12 mouse cellular contexts compared by ENCODE assay signal in genomic region chr16:35581299-35581698, GRCm38 (mm10). TPM values are rescaled to one million over a fixed set of nuclear protein-coding genes. Genes with fewer than 3 reads are reported as not detected.
DNase-seq lines count a peak whose midpoint lies in the region; ATAC-seq lines count a peak whose summit lies in the region.
"Had no signal": no experiment of that assay in that cellular context is flagged by ENCODE, and none has a peak within 500 bp of the region (broad histone marks: within the 10 kb centered on the region; RNA-seq: fewer than 3 reads in every experiment).

No protein-coding gene starts in this region.

- intact Hi-C loops in left cerebral cortex, postnatal 14 days (cut with DNase I): loop anchor here (5.0 kb wide), 1 partner anchor 39 kb away; the partner anchor contains the start of gene Sema5b

- ATAC-seq in forebrain, embryonic 11.5 days (replicated peaks; ENCODE audit: low FRiP score): peak; percentile 34; the same call in 1 of the 2 replicates
- ATAC-seq in hindbrain, embryonic 11.5 days (ENCODE audit: low FRiP score): peak; percentile 48
- ATAC-seq in neural tube, embryonic 15.5 days (ENCODE audit: low FRiP score): peak; percentile 54; the same call in 1 of the 2 replicates
- ATAC-seq in liver, embryonic 11.5 days (replicated peaks; ENCODE audit: low FRiP score): no peak

- H3K27me3 ChIP-seq in forebrain, embryonic 11.5 days (ENCODE audit: control insufficient read depth, insufficient read depth, low read length): no peaks in the 10 kb centered on the region
- H3K27me3 ChIP-seq in hindbrain, embryonic 11.5 days (ENCODE audit: control insufficient read depth, insufficient read depth, low read length): no peaks in the 10 kb centered on the region
- no peaks in the 10 kb centered on the region for H3K27me3 ChIP-seq in neural tube, embryonic 15.5 days (replicated peaks)
- H3K27me3 ChIP-seq in liver, embryonic 11.5 days (replicated peaks; ENCODE audit: control insufficient read depth, insufficient read depth, low read length): 0 out of 2 replicates have a peak, but pooled peaks cover 3% of the 10 kb centered on the region

- no peaks in the 10 kb centered on the region for H3K36me3 ChIP-seq in forebrain, embryonic 11.5 days (ENCODE audit: control insufficient read depth, insufficient read depth, low read length)
- H3K36me3 ChIP-seq in hindbrain, embryonic 11.5 days (ENCODE audit: control insufficient read depth, insufficient read depth, low read length): no peaks in the 10 kb centered on the region
- no peaks in the 10 kb centered on the region for H3K36me3 ChIP-seq in neural tube, embryonic 15.5 days
- H3K36me3 ChIP-seq in liver, embryonic 11.5 days (ENCODE audit: control insufficient read depth, insufficient read depth, low read length): no peaks in the 10 kb centered on the region
- H3K36me3 ChIP-seq: G1E had no signal

- DNase-seq in forebrain, embryonic 11.5 days (ENCODE audit: low spot score): peak; percentile 64
- DNase-seq in hindbrain, embryonic 11.5 days (ENCODE audit: low spot score): peak; percentile 50
- peak; percentile 49 to 57 for DNase-seq in left cerebral cortex, postnatal 14 days (ENCODE audit: low spot score in 2 of 2)
- no peak for DNase-seq in cerebellum, postnatal 4 days (ENCODE audit: low spot score in 2 of 2)
- DNase-seq in liver, embryonic 11.5 days (ENCODE audit: low spot score): no peak
- DNase-seq in kidney, adult 8-10 months: no peak
- DNase-seq: adrenal gland, postnatal 25 days; cerebellum, postnatal 25 days; heart, postnatal 4 days; lung, adult 2 months had no signal

- no peak overlapping the region for H3K4me3 ChIP-seq in forebrain, embryonic 11.5 days (ENCODE audit: low read depth, low read length)
- no peak overlapping the region for H3K4me3 ChIP-seq in hindbrain, embryonic 11.5 days (ENCODE audit: low read depth, low read length)
- no peak overlapping the region for H3K4me3 ChIP-seq in neural tube, embryonic 15.5 days (replicated peaks)
- H3K4me3 ChIP-seq in liver, embryonic 11.5 days (ENCODE audit: low read depth, low read length): no peak overlapping the region

- no peak overlapping the region for H3K4me2 ChIP-seq in forebrain, embryonic 11.5 days (ENCODE audit: low read depth, low read length, severe bottlenecking)
- H3K4me2 ChIP-seq in hindbrain, embryonic 11.5 days (replicated peaks; ENCODE audit: low read depth, low read length): no peak overlapping the region
- H3K4me2 ChIP-seq in neural tube, embryonic 15.5 days: no peak overlapping the region
- no peak overlapping the region for H3K4me2 ChIP-seq in liver, embryonic 11.5 days

- WGBS in forebrain, embryonic 11.5 days: 15% methylated on average over 7 of the region's 7 CpGs
- 40% methylated on average over 7 of the region's 7 CpGs for WGBS in hindbrain, embryonic 11.5 days
- 23% methylated on average over 7 of the region's 7 CpGs for WGBS in neural tube, embryonic 15.5 days
- 63% methylated on average over 7 of the region's 7 CpGs for WGBS in liver, embryonic 11.5 days

- H3K9me3 ChIP-seq in forebrain, embryonic 11.5 days (ENCODE audit: control insufficient read depth, low read length): no peaks in the 10 kb centered on the region
- no peaks in the 10 kb centered on the region for H3K9me3 ChIP-seq in hindbrain, embryonic 11.5 days (ENCODE audit: control insufficient read depth, low read length)
- no peaks in the 10 kb centered on the region for H3K9me3 ChIP-seq in neural tube, embryonic 15.5 days (replicated peaks)
- H3K9me3 ChIP-seq in liver, embryonic 11.5 days (ENCODE audit: control insufficient read depth, low read length): no peaks in the 10 kb centered on the region
- H3K9me3 ChIP-seq: G1E had no signal

- peak overlapping the region; percentile 55 for H3K27ac ChIP-seq in forebrain, embryonic 11.5 days (ENCODE audit: low read depth, low read length)
- peak overlapping the region; percentile 77 for H3K27ac ChIP-seq in hindbrain, embryonic 11.5 days (ENCODE audit: low read depth, low read length)
- H3K27ac ChIP-seq in neural tube, embryonic 15.5 days (replicated peaks): peak overlapping the region; percentile 58
- H3K27ac ChIP-seq in liver, embryonic 11.5 days (ENCODE audit: low read depth, low read length): no peak overlapping the region

- peaks cover 31% of the 10 kb centered on the region for H3K4me1 ChIP-seq in forebrain, embryonic 11.5 days (replicated peaks; ENCODE audit: control insufficient read depth, insufficient read depth, low read length)
- H3K4me1 ChIP-seq in hindbrain, embryonic 11.5 days (replicated peaks; ENCODE audit: control insufficient read depth, insufficient read depth, low read length): peaks cover 18% of the 10 kb centered on the region
- H3K4me1 ChIP-seq in neural tube, embryonic 15.5 days: peaks cover 33% of the 10 kb centered on the region
- no peaks in the 10 kb centered on the region for H3K4me1 ChIP-seq in liver, embryonic 11.5 days (replicated peaks; ENCODE audit: control insufficient read depth, insufficient read depth, low read length)

- H3K9ac ChIP-seq in forebrain, embryonic 11.5 days (ENCODE audit: low read length): peak overlapping the region; percentile 2; the same call in 1 of the 2 replicates
- peak overlapping the region; percentile 40; the same call in 1 of the 2 replicates for H3K9ac ChIP-seq in hindbrain, embryonic 11.5 days (ENCODE audit: low read depth, low read length)
- H3K9ac ChIP-seq in neural tube, embryonic 15.5 days (replicated peaks): peak overlapping the region; percentile 11; the same call in 1 of the 2 replicates
- no peak overlapping the region for H3K9ac ChIP-seq in liver, embryonic 11.5 days (ENCODE audit: low read depth, low read length)

RNA-seq across cellular contexts. Expression of gene Sema5b, which starts 40.4 kb away (rescaled TPM):
- 58.0 and 62.6 TPM in 2 replicates for polyA plus RNA-seq in forebrain, embryonic 11.5 days (2014; fragmentation: Nextera tagmentation; extraction: Ambion mirVana)
- polyA plus RNA-seq in hindbrain, embryonic 11.5 days (2014; fragmentation: Nextera tagmentation; extraction: Ambion mirVana): 27.3 and 30.1 TPM in 2 replicates
- total RNA-seq in left cerebral cortex, postnatal 14 days (2021): 10 to 100 TPM; 17.3 to 21.7 TPM
- 16.9 and 17.2 TPM in 2 replicates for polyA plus RNA-seq in neural tube, embryonic 15.5 days (2015; fragmentation: Nextera tagmentation; extraction: Ambion mirVana)
- 0.88 and 1.4 TPM in 2 replicates for polyA plus RNA-seq in liver, embryonic 11.5 days (2014; fragmentation: Nextera tagmentation; extraction: Ambion mirVana)
- polyA plus RNA-seq: G1E had no signal

Comparison
In these comparisons a context has a peak if more than half of its experiments do, and no peak if none do; other contexts are left out.
1. DNase-seq: peak in forebrain, embryonic 11.5 days (single experiment), hindbrain, embryonic 11.5 days (single experiment) and left cerebral cortex, postnatal 14 days (2 of 2); none in cerebellum, postnatal 4 days (0 of 2), liver, embryonic 11.5 days (single experiment) and kidney, adult 8-10 months (0 of 2).